8 mouse cellular contexts compared by ENCODE assay signal in genomic region chr14:47529019-47529418, GRCm38 (mm10). TPM values are rescaled to one million over a fixed set of nuclear protein-coding genes. Genes with fewer than 3 reads are reported as not detected.
DNase-seq lines count a peak whose midpoint lies in the region; ATAC-seq and TF ChIP-seq lines count a peak whose summit lies in the region.

No protein-coding gene starts in this region.

- 0 out of 2 replicates have a peak, but pooled peaks cover 2% of the 10 kb centered on the region for H3K79me2 ChIP-seq in CH12.LX (replicated peaks; ENCODE audit: control insufficient read depth, extremely low read depth, insufficient read depth, poor library complexity, severe bottlenecking)

- no peak overlapping the region for H3K4me3 ChIP-seq in forebrain, embryonic 11.5 days (ENCODE audit: low read depth, low read length)
- no peak overlapping the region for H3K4me3 ChIP-seq in forebrain, embryonic 16.5 days (replicated peaks; ENCODE audit: low read length)
- H3K4me3 ChIP-seq in CH12.LX (replicated peaks in 1 of 3; ENCODE audit: low read depth in 2 of 3, low read length in 2 of 3, poor library complexity in 1 of 3): no peak overlapping the region
- H3K4me3 ChIP-seq in liver, embryonic 15.5 days (replicated peaks): no peak overlapping the region

- ATAC-seq in forebrain, embryonic 11.5 days (replicated peaks; ENCODE audit: low FRiP score): no peak
- no peak for ATAC-seq in forebrain, embryonic 16.5 days
- ATAC-seq in erythroblast, adult 5-6 weeks (replicated peaks; ENCODE audit: low FRiP score, poor library complexity, severe bottlenecking): 0 out of 2 replicates have a peak, but pooled peaks have one; percentile 17
- no peak for ATAC-seq in liver, embryonic 15.5 days (ENCODE audit: insufficient read depth)

- dilution Hi-C loops in CH12.LX (cut with MboI; ENCODE audit: extremely low pct_ligation_motif_present, extremely low pct_unique_long_range_greater_than_20kb, low sequenced_read_pairs): no loop called here

- no peak overlapping the region for H3K4me2 ChIP-seq in forebrain, embryonic 11.5 days (ENCODE audit: low read depth, low read length, severe bottlenecking)
- H3K4me2 ChIP-seq in forebrain, embryonic 16.5 days (ENCODE audit: low read length): no peak overlapping the region
- no peak overlapping the region for H3K4me2 ChIP-seq in CH12.LX (ENCODE audit: insufficient read depth, low read depth, poor library complexity, severe bottlenecking)
- no peak overlapping the region for H3K4me2 ChIP-seq in liver, embryonic 15.5 days

- H3K36me3 ChIP-seq in forebrain, embryonic 11.5 days (ENCODE audit: control insufficient read depth, insufficient read depth, low read length): no peaks in the 10 kb centered on the region
- H3K36me3 ChIP-seq in forebrain, embryonic 16.5 days (ENCODE audit: control insufficient read depth, insufficient read depth): 0 out of 2 replicates have a peak, but pooled peaks cover 2% of the 10 kb centered on the region
- H3K36me3 ChIP-seq in CH12.LX (replicated peaks in 1 of 2; ENCODE audit: control insufficient read depth in 1 of 2, insufficient read depth in 1 of 2, low read length in 1 of 2): peaks cover 23 to 63% of the 10 kb centered on the region in 2 experiments
- H3K36me3 ChIP-seq in liver, embryonic 15.5 days (replicated peaks): peaks cover 55% of the 10 kb centered on the region

- WGBS in forebrain, embryonic 11.5 days: 37% methylated on average over 8 of the region's 8 CpGs
- 35% methylated on average over 8 of the region's 8 CpGs for WGBS in forebrain, embryonic 16.5 days
- WGBS in liver, embryonic 15.5 days (ENCODE audit: insufficient replicate concordance): 36% methylated on average over 8 of the region's 8 CpGs

- DNase-seq in forebrain, embryonic 11.5 days (ENCODE audit: low spot score): peak; percentile 63
- DNase-seq in CH12.LX (ENCODE audit: extremely low read depth): peak; percentile 71
- peak; percentile 70 for DNase-seq in brain, embryonic 14.5 days (ENCODE audit: low read depth)
- DNase-seq in kidney, adult 8-10 months: peak; percentile 65 to 73
- DNase-seq in right cerebral cortex, postnatal 36 days (ENCODE audit: low spot score in 2 of 2): peak; percentile 30 to 69

- no peak overlapping the region for H3K9ac ChIP-seq in forebrain, embryonic 11.5 days (ENCODE audit: low read length)
- no peak overlapping the region for H3K9ac ChIP-seq in forebrain, embryonic 16.5 days (replicated peaks; ENCODE audit: low read depth, low read length)
- no peak overlapping the region for H3K9ac ChIP-seq in CH12.LX (ENCODE audit: insufficient read depth, low read depth)
- no peak overlapping the region for H3K9ac ChIP-seq in liver, embryonic 15.5 days

- no peaks in the 10 kb centered on the region for H3K4me1 ChIP-seq in forebrain, embryonic 11.5 days (replicated peaks; ENCODE audit: control insufficient read depth, insufficient read depth, low read length)
- no peaks in the 10 kb centered on the region for H3K4me1 ChIP-seq in forebrain, embryonic 16.5 days (replicated peaks; ENCODE audit: control insufficient read depth, insufficient read depth, low read length)
- peaks cover 4 to 8% of the 10 kb centered on the region in 2 experiments for H3K4me1 ChIP-seq in CH12.LX (ENCODE audit: control insufficient read depth in 1 of 2, insufficient read depth in 2 of 2)
- peaks cover 79% of the 10 kb centered on the region for H3K4me1 ChIP-seq in liver, embryonic 15.5 days (replicated peaks)

- TF ChIP-seq CTCF in CH12.LX (conservative IDR thresholded peaks at IDR 0.05 in 1 of 2, IDR thresholded peaks at IDR 0.05 in 1 of 2; ENCODE audit: low read depth in 2 of 2, low read length in 2 of 2): peak; percentile 65 to 72
- peak; percentile 67; the same call in 1 of the 2 replicates for TF ChIP-seq CTCF in brain, embryonic 14.5 days (IDR thresholded peaks at IDR 0.05; ENCODE audit: borderline replicate concordance, extremely low read depth, insufficient read depth, insufficient read length)

- no peak for TF ChIP-seq POLR2A in CH12.LX (IDR thresholded peaks at IDR 0.05; ENCODE audit: low read depth, low read length)
- TF ChIP-seq POLR2A in brain, embryonic 14.5 days (IDR thresholded peaks at IDR 0.05; ENCODE audit: borderline replicate concordance, extremely low read depth, insufficient read depth, insufficient read length, poor library complexity, severe bottlenecking): no peak

- no peak overlapping the region for H3K27ac ChIP-seq in forebrain, embryonic 11.5 days (ENCODE audit: low read depth, low read length)
- no peak overlapping the region for H3K27ac ChIP-seq in forebrain, embryonic 16.5 days (ENCODE audit: low read length)
- no peak overlapping the region for H3K27ac ChIP-seq in CH12.LX (ENCODE audit: insufficient read depth, low read depth)
- H3K27ac ChIP-seq in liver, embryonic 15.5 days (replicated peaks): peak overlapping the region; percentile 92

- no peaks in the 10 kb centered on the region for H3K9me3 ChIP-seq in forebrain, embryonic 11.5 days (ENCODE audit: control insufficient read depth, low read length)
- no peaks in the 10 kb centered on the region for H3K9me3 ChIP-seq in forebrain, embryonic 16.5 days (ENCODE audit: control insufficient read depth, low read length)
- no peaks in the 10 kb centered on the region for H3K9me3 ChIP-seq in CH12.LX (replicated peaks; ENCODE audit: low read length)
- no peaks in the 10 kb centered on the region for H3K9me3 ChIP-seq in liver, embryonic 15.5 days (replicated peaks)

- H3K27me3 ChIP-seq in forebrain, embryonic 11.5 days (ENCODE audit: control insufficient read depth, insufficient read depth, low read length): no peaks in the 10 kb centered on the region
- H3K27me3 ChIP-seq in forebrain, embryonic 16.5 days (replicated peaks; ENCODE audit: control insufficient read depth, insufficient read depth, low read length): no peaks in the 10 kb centered on the region
- no peaks in the 10 kb centered on the region for H3K27me3 ChIP-seq in CH12.LX (replicated peaks)
- H3K27me3 ChIP-seq in liver, embryonic 15.5 days: no peaks in the 10 kb centered on the region

- in situ Hi-C loops in CH12.LX (cut with MboI; ENCODE audit: low pct_ligation_motif_present, low pct_unique_long_range_greater_than_20kb, low sequenced_read_pairs): no loop called here

- no peak for TF ChIP-seq EP300 in CH12.LX (IDR thresholded peaks at IDR 0.05; ENCODE audit: low read length)

- TF ChIP-seq RAD21 in CH12.LX (IDR thresholded peaks at IDR 0.05; ENCODE audit: low read depth, low read length): peak; percentile 40

TF ChIP-seq in CH12.LX, 34 proteins besides CTCF, POLR2A, EP300 and RAD21:
- TF ChIP-seq RCOR1 (conservative IDR thresholded peaks at IDR 0.05; ENCODE audit: low read depth, low read length) (no peak), SMC3 (IDR thresholded peaks at IDR 0.05; ENCODE audit: low read depth, low read length) (peak; percentile 46)
TF ChIP-seq in CH12.LX: peak in this region for 1.

RNA-seq across cellular contexts. Expression of gene Atg14, which starts 41.4 kb away (rescaled TPM):
- 16.2 and 17.6 TPM in 2 replicates for polyA plus RNA-seq in forebrain, embryonic 11.5 days (2014; fragmentation: Nextera tagmentation; extraction: Ambion mirVana)
- 22.2 and 26.5 TPM in 2 replicates for polyA plus RNA-seq in forebrain, embryonic 16.5 days (2015; fragmentation: Nextera tagmentation; extraction: Ambion mirVana)
- total RNA-seq in CH12.LX (2012; rRNA removed): 3.6 and 4.7 TPM in 2 replicates
- 2.8 and 3.2 TPM in 2 replicates for total RNA-seq in CH12.LX (2014; rRNA removed)
- 8.4 and 9.4 TPM in 2 replicates for polyA plus RNA-seq in CH12.LX (2012; ENCODE audit: insufficient read length, low read depth)
- 14.6 and 15.4 TPM in 2 replicates for polyA plus RNA-seq in brain, embryonic 14.5 days (2012; rRNA removed)
- 11.5 and 30.7 TPM in 2 replicates for total RNA-seq in erythroblast, adult 5-6 weeks (2015; ENCODE audit: low replicate concordance)
- 49.3 and 53.5 TPM in 2 replicates for total RNA-seq in erythroblast, adult 5-6 weeks (2017; ENCODE audit: low replicate concordance)
- polyA plus RNA-seq in liver, embryonic 15.5 days (2015; fragmentation: Nextera tagmentation; extraction: Ambion mirVana): 7.4 and 8.9 TPM in 2 replicates
